Mouse (Mus musculus) lung, adult 18-20 months (tissue): ENCODE data around the gene Rhobtb1.
A peak's percentile ranks its signal among the peaks of the same experiment; 100 is the strongest.

Experiments
- DNase-seq, 2 experiments: peaks; one replicate each; pipeline ENCODE4 v3.0.0; 2022; ENCODE audit warnings: mixed read lengths in 2 of 2

The Rhobtb1 gene

GRCm38 (mm10) chr10:69327362-69327761 lies 176.1 kb downstream of the Rhobtb1 start:
- DNase-seq: no peak

- no peak for DNase-seq
These were observed 176.9 kb downstream of the Rhobtb1 start for GRCm38 (mm10) chr10:69328029-69328655.

GRCm38 (mm10) chr10:69328656-69329046 lies 177.4 kb downstream of the Rhobtb1 start:
- DNase-seq: no peak

GRCm38 (mm10) chr10:69331231-69331630 lies 180.0 kb downstream of the Rhobtb1 start:
- DNase-seq: no peak

- DNase-seq: no peak
These were observed 182.0 kb downstream of the Rhobtb1 start for GRCm38 (mm10) chr10:69333212-69333611.

- DNase-seq: peak in 1 of 2 experiments; percentile 6
These were observed 183.3 kb downstream of the Rhobtb1 start for GRCm38 (mm10) chr10:69334271-69335194.

- DNase-seq: no peak
These were observed 183.9 kb downstream of the Rhobtb1 start for GRCm38 (mm10) chr10:69335195-69335536.

- DNase-seq: no peak
These were observed 184.4 kb downstream of the Rhobtb1 start for GRCm38 (mm10) chr10:69335611-69336010.

GRCm38 (mm10) chr10:69336219-69336618 lies 185.0 kb downstream of the Rhobtb1 start:
- no peak for DNase-seq

GRCm38 (mm10) chr10:69340001-69340400 lies 188.8 kb downstream of the Rhobtb1 start:
- no peak for DNase-seq
